Mouse (Mus musculus): ENCODE results near the gene Olfr1308.

Gene Olfr1308

DNA sequence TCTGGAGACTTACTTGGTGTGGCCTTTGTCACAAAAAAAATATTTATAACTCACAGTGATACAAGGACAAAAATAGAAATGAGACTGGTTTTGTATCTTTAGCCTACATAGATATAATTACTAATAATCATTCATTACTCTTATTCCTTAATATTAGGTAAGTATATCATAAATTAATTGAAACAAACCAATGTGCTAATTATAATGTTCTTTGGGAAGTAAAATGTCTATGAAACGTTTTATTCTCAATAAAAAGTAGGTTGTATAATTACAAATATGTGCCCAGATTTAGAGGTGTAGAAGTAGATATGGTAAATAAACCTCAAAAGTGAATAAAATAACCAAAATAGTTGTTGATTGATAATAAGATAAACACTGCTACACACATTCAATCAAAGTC lies at the start of gene Olfr1308:
Gene Olfr1308 (minus strand): TSS at position 101 of the 400 bp plus-strand sequence.
- DNase-seq (ENCODE audit: low read depth, low spot score) = no peak

- no peak for DNase-seq (ENCODE audit: low read depth, low spot score)
These were observed 47.9 kb upstream of the Olfr1308 start, which contains the start of gene Olfr1310 for GRCm38 (mm10) chr2:112012608-112013007. Olfr1310 (minus strand) TSS chr2:112012708.

- no peak for DNase-seq (ENCODE audit: low read depth, low spot score)
These were observed 25.4 kb upstream of the Olfr1308 start, which contains the start of gene Olfr1309 for GRCm38 (mm10) chr2:111990181-111990580. Olfr1309 (minus strand) TSS chr2:111990281.

- DNase-seq (ENCODE audit: low read depth, low spot score) = no peak
These were observed 15.4 kb downstream of the Olfr1308 start, which contains the start of gene Olfr1307 for GRCm38 (mm10) chr2:111949340-111949739. Olfr1307 (minus strand) TSS chr2:111949440.

DNA sequence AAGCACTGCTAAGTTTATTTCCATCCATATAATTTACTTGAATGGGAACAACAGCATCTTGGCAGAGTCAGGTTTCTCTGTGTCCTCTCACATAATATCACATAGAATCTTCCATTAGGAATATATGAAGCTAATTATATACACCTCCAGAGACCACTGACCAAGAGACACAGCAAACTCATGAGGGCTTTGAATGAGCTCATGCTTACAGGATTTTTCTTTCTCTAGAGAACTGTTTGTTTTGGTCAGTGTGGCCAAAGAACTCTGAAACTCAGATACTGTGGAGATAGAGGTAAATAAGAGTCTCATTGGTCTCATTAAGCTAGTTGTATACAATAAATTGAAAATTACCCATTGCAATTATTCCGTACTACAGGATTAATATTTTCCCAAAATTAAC lies 48.6 kb downstream of the Olfr1308 start, which contains the start of gene Olfr1306:
Gene Olfr1306 (minus strand): TSS at position 101 of the 400 bp plus-strand sequence.
- DNase-seq (ENCODE audit: low read depth, low spot score) = no peak
